Mouse (Mus musculus): ENCODE results near the gene Ptch2. TPM values are rescaled to one million over a fixed set of nuclear protein-coding genes. Genes with fewer than 3 reads are reported as not detected.

The Ptch2 gene
- total and polyA plus RNA-seq, 2 experiments, result 0.18 to 1.4 TPM

DNA sequence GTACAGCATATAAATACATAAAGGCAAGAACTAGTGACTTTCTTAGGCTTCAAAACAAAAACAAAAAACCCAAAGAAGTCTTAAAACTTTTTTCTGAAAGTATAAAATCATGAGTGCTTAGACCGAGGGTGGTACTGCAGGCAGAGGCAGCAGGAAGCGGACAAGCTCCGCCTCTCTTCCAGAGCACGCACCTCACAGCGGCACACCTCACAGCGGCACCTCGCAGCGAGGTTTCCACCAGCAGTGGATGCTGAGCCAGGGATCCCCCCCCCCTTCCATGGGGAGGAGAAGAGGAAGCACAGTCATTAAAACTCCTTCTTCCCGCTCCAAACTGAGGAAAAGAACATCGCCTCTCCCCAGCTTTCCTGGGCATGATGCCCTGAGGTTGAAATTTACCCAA is 63.8 kb downstream of the Ptch2 start:
- H3K4me3 ChIP-seq (ENCODE audit: insufficient read depth, low read depth, low read length), result no peak overlapping the region
- H3K27me3 ChIP-seq (ENCODE audit: control insufficient read depth, insufficient read depth, low read length), result no peaks in the 10 kb centered on the region
- H3K4me1 ChIP-seq (ENCODE audit: control insufficient read depth, insufficient read depth, low read length), result peaks cover 5% of the 10 kb centered on the region; the same call in 1 of the 2 replicates
- H3K27ac ChIP-seq (replicated peaks; ENCODE audit: insufficient read depth, low read depth, low read length), result no peak overlapping the region
- no peak overlapping the region for H3K9ac ChIP-seq (ENCODE audit: low read depth, low read length)
- DNase-seq (ENCODE audit: extremely low read depth, low read depth, low spot score), result no peak
- TF ChIP-seq POLR2A (IDR thresholded peaks at IDR 0.05; ENCODE audit: extremely low read depth, insufficient read depth, low read length), result no peak
- TF ChIP-seq CTCF (IDR thresholded peaks at IDR 0.05; ENCODE audit: low read depth, low read length), result no peak
- 91% methylated on average over 10 of the region's 10 CpGs for WGBS
- H3K79me2 ChIP-seq (ENCODE audit: control insufficient read depth, insufficient read depth, low read length), result peaks cover 8% of the 10 kb centered on the region; the same call in 1 of the 2 replicates
- no peaks in the 10 kb centered on the region for H3K36me3 ChIP-seq (ENCODE audit: control insufficient read depth, insufficient read depth, low read length)

DNA sequence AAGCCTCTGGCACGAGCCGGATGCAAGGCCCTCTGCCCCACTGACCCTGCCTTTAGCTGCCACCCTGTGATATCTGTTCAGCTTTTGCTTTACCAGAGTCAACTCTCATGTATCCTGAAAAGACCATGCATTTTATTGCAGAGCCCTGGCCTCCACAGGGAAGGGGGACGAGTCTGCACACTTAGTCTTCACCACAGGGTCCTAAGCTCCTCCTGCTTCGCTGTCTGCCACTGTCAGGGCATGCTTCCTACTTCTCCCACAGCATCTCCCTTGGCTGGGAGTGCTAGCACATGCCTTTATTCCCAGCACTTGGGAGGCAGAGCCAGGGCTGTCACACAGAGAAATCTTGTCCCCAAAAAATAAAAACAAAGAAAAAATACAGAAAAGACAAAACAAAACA is 65.3 kb downstream of the Ptch2 start:
- Histone ChIP-seq H3K27ac (replicated peaks; ENCODE audit: insufficient read depth, low read depth, low read length) (no peak overlapping the region), H3K9ac (ENCODE audit: low read depth, low read length) (no peak overlapping the region), H3K79me2 (ENCODE audit: control insufficient read depth, insufficient read depth, low read length) (no peaks in the 10 kb centered on the region), H3K36me3 (ENCODE audit: control insufficient read depth, insufficient read depth, low read length) (no peaks in the 10 kb centered on the region), H3K4me1 (ENCODE audit: control insufficient read depth, insufficient read depth, low read length) (no peaks in the 10 kb centered on the region), H3K27me3 (ENCODE audit: control insufficient read depth, insufficient read depth, low read length) (no peaks in the 10 kb centered on the region), H3K4me3 (ENCODE audit: insufficient read depth, low read depth, low read length) (no peak overlapping the region)
- WGBS, result 95% methylated on average over 4 of the region's 4 CpGs
- DNase-seq (ENCODE audit: extremely low read depth, low read depth, low spot score), result no peak
- TF ChIP-seq CTCF (IDR thresholded peaks at IDR 0.05; ENCODE audit: low read depth, low read length) (no peak), POLR2A (IDR thresholded peaks at IDR 0.05; ENCODE audit: extremely low read depth, insufficient read depth, low read length) (no peak)

Other genes with a start within 250 kb of the Ptch2 start
- 0.65 and 0.87 TPM in 2 replicates for gene Zswim5, start 218.7 kb upstream of the Ptch2 start, total RNA-seq (2014; rRNA removed)
- 1.1 and 1.2 TPM in 2 replicates for gene Zswim5, start 218.7 kb upstream of the Ptch2 start, polyA plus RNA-seq (2012; rRNA removed)
- 87.9 and 97.6 TPM in 2 replicates for gene Urod, start 101.7 kb upstream of the Ptch2 start, total RNA-seq (2014; rRNA removed)
- 89.0 and 104 TPM in 2 replicates for gene Urod, start 101.7 kb upstream of the Ptch2 start, polyA plus RNA-seq (2012; rRNA removed)
- gene Hectd3, start 100.8 kb upstream of the Ptch2 start, total RNA-seq (2014; rRNA removed), result 22.6 and 23.7 TPM in 2 replicates
- 57.6 and 83.2 TPM in 2 replicates for gene Hectd3, start 100.8 kb upstream of the Ptch2 start, polyA plus RNA-seq (2012; rRNA removed)
- gene Eif2b3, start 76.7 kb upstream of the Ptch2 start, total RNA-seq (2014; rRNA removed), result 8.0 and 9.5 TPM in 2 replicates
- 3.9 and 4.5 TPM in 2 replicates for gene Eif2b3, start 76.7 kb upstream of the Ptch2 start, polyA plus RNA-seq (2012; rRNA removed)
- gene Btbd19, start 29.6 kb downstream of the Ptch2 start, total RNA-seq (2014; rRNA removed), result 0.67 and 0.74 TPM in 2 replicates
- gene Btbd19, start 29.6 kb downstream of the Ptch2 start, polyA plus RNA-seq (2012; rRNA removed), result 0.86 and 1.8 TPM in 2 replicates
- gene Tctex1d4, start 30.7 kb downstream of the Ptch2 start, total RNA-seq (2014; rRNA removed), result not detected in 2 replicates
- gene Tctex1d4, start 30.7 kb downstream of the Ptch2 start, polyA plus RNA-seq (2012; rRNA removed), result 0.17 TPM in 1 of 2 replicates, not detected in the other
- gene Plk3, start 37.9 kb downstream of the Ptch2 start, total RNA-seq (2014; rRNA removed), result 10.7 and 19.5 TPM in 2 replicates
- 21.2 and 31.7 TPM in 2 replicates for gene Plk3, start 37.9 kb downstream of the Ptch2 start, polyA plus RNA-seq (2012; rRNA removed)
- 449 and 482 TPM in 2 replicates for gene Rps8, start 60.2 kb downstream of the Ptch2 start, total RNA-seq (2014; rRNA removed)
- gene Rps8, start 60.2 kb downstream of the Ptch2 start, polyA plus RNA-seq (2012; rRNA removed), result 311 and 370 TPM in 2 replicates
- 0.18 and 0.67 TPM in 2 replicates for gene Kif2c, start 86.6 kb downstream of the Ptch2 start, total RNA-seq (2014; rRNA removed)
- 0.05 TPM in 1 of 2 replicates, not detected in the other for gene Kif2c, start 86.6 kb downstream of the Ptch2 start, polyA plus RNA-seq (2012; rRNA removed)
- 32.1 and 49.6 TPM in 2 replicates for gene Tmem53, start 155.9 kb downstream of the Ptch2 start, total RNA-seq (2014; rRNA removed)
- 110 and 121 TPM in 2 replicates for gene Tmem53, start 155.9 kb downstream of the Ptch2 start, polyA plus RNA-seq (2012; rRNA removed)
- gene Armh1, start 156.1 kb downstream of the Ptch2 start, total RNA-seq (2014; rRNA removed), result not detected in 2 replicates
- gene Armh1, start 156.1 kb downstream of the Ptch2 start, polyA plus RNA-seq (2012; rRNA removed), result not detected in 2 replicates

All from liver, adult 2 months (tissue).